Mouse (Mus musculus) liver, embryonic 12.5 days (tissue): ENCODE measurements around the gene Rbm47. TPM values are rescaled to one million over a fixed set of nuclear protein-coding genes. Genes with fewer than 3 reads are reported as not detected.

Experiments
- ATAC-seq: fragments of 200-750 bp; cut with Nextera tagmentation; 2 replicates; pipeline ENCODE4 v1.8.0; 2017; ENCODE audit warnings: moderate number of reproducible peaks, mild to moderate bottlenecking, moderate library complexity
- H3K27ac ChIP-seq: fragments of 300-500 bp; sonication (generic); 2 replicates; pipeline ENCODE4 v1.5.1; 2016; ENCODE audit warnings: mild to moderate bottlenecking
- H3K27me3 ChIP-seq: fragments of 300-500 bp; sonication (generic); replicated peaks from 2 replicates; pipeline ENCODE4 v1.6.1; 2016; ENCODE audit warnings: mild to moderate bottlenecking, moderate library complexity
- H3K36me3 ChIP-seq: fragments of 300-500 bp; sonication (generic); 2 replicates; pipeline ENCODE4 v1.6.1; 2016; ENCODE audit warnings: mild to moderate bottlenecking, moderate library complexity
- H3K4me1 ChIP-seq: fragments of 300-500 bp; sonication (generic); 2 replicates; pipeline ENCODE4 v1.6.1; 2016
- H3K4me2 ChIP-seq: fragments of 300-500 bp; sonication (generic); 2 replicates; pipeline ENCODE4 v1.6.1; 2016; ENCODE audit warnings: mild to moderate bottlenecking, moderate library complexity
- H3K4me3 ChIP-seq: fragments of 300-500 bp; sonication (generic); 2 replicates; pipeline ENCODE4 v1.5.1; 2016; ENCODE audit warnings: mild to moderate bottlenecking, moderate library complexity
- H3K9ac ChIP-seq: fragments of 300-500 bp; sonication (generic); 2 replicates; pipeline ENCODE4 v1.6.1; 2016; ENCODE audit warnings: mild to moderate bottlenecking, moderate library complexity
- H3K9me3 ChIP-seq: fragments of 300-500 bp; sonication (generic); replicated peaks from 2 replicates; pipeline ENCODE4 v1.6.1; 2016; ENCODE audit warnings: mild to moderate bottlenecking, moderate library complexity
- WGBS: fragments of 180-500 bp; shearing (Covaris S2); methylation state at CpG from one replicate; pipeline ENCODE4 v1.1.7; 2016; ENCODE audit not compliant: insufficient replicate concordance; 5-methylcytosine and 5-hydroxymethylcytosine counted together
- polyA plus RNA-seq: library from polyadenylated mRNA; unstranded; fragments of >200 nt; fragmentation: Nextera tagmentation; extraction: Ambion mirVana; gene quantifications from 2 replicates; pipeline ENCODE4 v1.2.1, GENCODE M21; 2016

The Rbm47 gene
- polyA plus RNA-seq, 1 experiment from 2014 or later, result 9.4 TPM

- peak overlapping the region; percentile 26; the same call in 1 of the 2 replicates for H3K4me3 ChIP-seq
- ATAC-seq, result no peak
- H3K9me3 ChIP-seq, result no peaks in the 10 kb centered on the region
- 64% methylated on average over 9 of the region's 9 CpGs for WGBS
- H3K36me3 ChIP-seq, result no peaks in the 10 kb centered on the region
- H3K27ac ChIP-seq, result no peak overlapping the region
- H3K27me3 ChIP-seq, result no peaks in the 10 kb centered on the region
- H3K4me2 ChIP-seq, result 0 out of 2 replicates have a peak overlapping the region, but pooled peaks have one; percentile 22
- H3K9ac ChIP-seq, result no peak overlapping the region
- no peaks in the 10 kb centered on the region for H3K4me1 ChIP-seq
These were observed 118.5 kb downstream of the Rbm47 start for GRCm38 (mm10) chr5:66054394-66054793.

GRCm38 (mm10) chr5:66052777-66053548 is 120.0 kb downstream of the Rbm47 start:
- no peaks in the 10 kb centered on the region for H3K9me3 ChIP-seq
- 71% methylated on average over 20 of the region's 20 CpGs for WGBS
- H3K4me2 ChIP-seq, result peak overlapping the region; percentile 22
- H3K27ac ChIP-seq, result peak overlapping the region; percentile 60; the same call in 1 of the 2 replicates
- peak overlapping the region; percentile 26 for H3K4me3 ChIP-seq
- no peaks in the 10 kb centered on the region for H3K27me3 ChIP-seq
- H3K36me3 ChIP-seq, result no peaks in the 10 kb centered on the region
- no peaks in the 10 kb centered on the region for H3K4me1 ChIP-seq
- H3K9ac ChIP-seq, result no peak overlapping the region
- ATAC-seq, result peak; percentile 58

- H3K27ac ChIP-seq, result no peak overlapping the region
These were observed 122.1 kb downstream of the Rbm47 start for GRCm38 (mm10) chr5:66050841-66051240.

GRCm38 (mm10) chr5:66046356-66046755 is 126.6 kb downstream of the Rbm47 start:
- 71% methylated on average over 3 of the region's 3 CpGs for WGBS
- no peak for ATAC-seq
- H3K27me3 ChIP-seq, result no peaks in the 10 kb centered on the region

More at GRCm38 (mm10) chr5:66050841-66051240, 122.1 kb downstream of the Rbm47 start:
- no peak for ATAC-seq
- Histone ChIP-seq H3K9me3 (no peaks in the 10 kb centered on the region), H3K9ac (no peak overlapping the region), H3K27me3 (no peaks in the 10 kb centered on the region), H3K4me3 (no peak overlapping the region), H3K36me3 (no peaks in the 10 kb centered on the region), H3K4me1 (no peaks in the 10 kb centered on the region), H3K4me2 (no peak overlapping the region)
- 77% methylated on average over 5 of the region's 5 CpGs for WGBS

GRCm38 (mm10) chr5:66043897-66044296 is 129.0 kb downstream of the Rbm47 start:
- 0 out of 2 replicates have a peak overlapping the region, but pooled peaks have one; percentile 8 for H3K27ac ChIP-seq
- no peak overlapping the region for H3K4me3 ChIP-seq
- ATAC-seq, result peak; percentile 55
- no peaks in the 10 kb centered on the region for H3K9me3 ChIP-seq
- H3K4me2 ChIP-seq, result no peak overlapping the region
- H3K36me3 ChIP-seq, result no peaks in the 10 kb centered on the region
- WGBS, result 50% methylated on average over 3 of the region's 3 CpGs
- H3K9ac ChIP-seq, result no peak overlapping the region
- H3K4me1 ChIP-seq, result 0 out of 2 replicates have a peak, but pooled peaks cover 3% of the 10 kb centered on the region
- no peaks in the 10 kb centered on the region for H3K27me3 ChIP-seq

More at GRCm38 (mm10) chr5:66046356-66046755, 126.6 kb downstream of the Rbm47 start:
- Histone ChIP-seq H3K9ac (no peak overlapping the region), H3K27ac (no peak overlapping the region), H3K4me3 (no peak overlapping the region), H3K36me3 (no peaks in the 10 kb centered on the region), H3K4me1 (0 out of 2 replicates have a peak, but pooled peaks cover 3% of the 10 kb centered on the region), H3K4me2 (no peak overlapping the region), H3K9me3 (no peaks in the 10 kb centered on the region)

GRCm38 (mm10) chr5:66042651-66043340 is 130.1 kb downstream of the Rbm47 start:
- WGBS, result 41% methylated on average over 10 of the region's 10 CpGs
- H3K9me3 ChIP-seq, result no peaks in the 10 kb centered on the region
- no peak overlapping the region for H3K27ac ChIP-seq
- H3K27me3 ChIP-seq, result no peaks in the 10 kb centered on the region
- 0 out of 2 replicates have a peak, but pooled peaks cover 3% of the 10 kb centered on the region for H3K4me1 ChIP-seq
- ATAC-seq, result no peak
- H3K4me2 ChIP-seq, result peak overlapping the region; percentile 39
- no peaks in the 10 kb centered on the region for H3K36me3 ChIP-seq
- H3K4me3 ChIP-seq, result no peak overlapping the region
- no peak overlapping the region for H3K9ac ChIP-seq

- H3K4me3 ChIP-seq, result no peak overlapping the region
- no peak overlapping the region for H3K4me2 ChIP-seq
- no peaks in the 10 kb centered on the region for H3K27me3 ChIP-seq
- H3K9ac ChIP-seq, result no peak overlapping the region
- no peaks in the 10 kb centered on the region for H3K36me3 ChIP-seq
- WGBS, result 69% methylated on average over 7 of the region's 7 CpGs
- no peak overlapping the region for H3K27ac ChIP-seq
- H3K4me1 ChIP-seq, result 0 out of 2 replicates have a peak, but pooled peaks cover 3% of the 10 kb centered on the region
- H3K9me3 ChIP-seq, result no peaks in the 10 kb centered on the region
- no peak for ATAC-seq
These were observed 132.1 kb downstream of the Rbm47 start for GRCm38 (mm10) chr5:66040744-66041279.

GRCm38 (mm10) chr5:66039813-66040212 is 133.1 kb downstream of the Rbm47 start:
- H3K4me1 ChIP-seq, result 0 out of 2 replicates have a peak, but pooled peaks cover 3% of the 10 kb centered on the region
- H3K27ac ChIP-seq, result no peak overlapping the region
- 72% methylated on average over 2 of the region's 2 CpGs for WGBS
- H3K4me2 ChIP-seq, result no peak overlapping the region
- ATAC-seq, result no peak
- H3K9ac ChIP-seq, result no peak overlapping the region
- H3K36me3 ChIP-seq, result no peaks in the 10 kb centered on the region
- 0 out of 2 replicates have a peak, but pooled peaks cover under 1% of the 10 kb centered on the region for H3K27me3 ChIP-seq
- no peaks in the 10 kb centered on the region for H3K9me3 ChIP-seq
- no peak overlapping the region for H3K4me3 ChIP-seq

GRCm38 (mm10) chr5:66037066-66037465 is 135.9 kb downstream of the Rbm47 start:
- Histone ChIP-seq H3K27me3 (0 out of 2 replicates have a peak, but pooled peaks cover 6% of the 10 kb centered on the region), H3K9ac (no peak overlapping the region), H3K4me3 (no peak overlapping the region), H3K4me1 (peaks cover 4% of the 10 kb centered on the region), H3K9me3 (no peaks in the 10 kb centered on the region), H3K36me3 (no peaks in the 10 kb centered on the region), H3K27ac (no peak overlapping the region), H3K4me2 (no peak overlapping the region)
- no peak for ATAC-seq
- 65% methylated on average over 6 of the region's 6 CpGs for WGBS

GRCm38 (mm10) chr5:66036440-66037054 is 136.4 kb downstream of the Rbm47 start:
- no peak overlapping the region for H3K27ac ChIP-seq
- H3K4me2 ChIP-seq, result no peak overlapping the region
- H3K9me3 ChIP-seq, result no peaks in the 10 kb centered on the region
- no peaks in the 10 kb centered on the region for H3K36me3 ChIP-seq
- no peak overlapping the region for H3K4me3 ChIP-seq
- H3K4me1 ChIP-seq, result peaks cover 8% of the 10 kb centered on the region
- 54% methylated on average over 7 of the region's 7 CpGs for WGBS
- H3K27me3 ChIP-seq, result 0 out of 2 replicates have a peak, but pooled peaks cover 6% of the 10 kb centered on the region
- no peak for ATAC-seq
- H3K9ac ChIP-seq, result no peak overlapping the region

GRCm38 (mm10) chr5:66034375-66035195 is 138.3 kb downstream of the Rbm47 start:
- H3K4me2 ChIP-seq, result no peak overlapping the region
- H3K27ac ChIP-seq, result no peak overlapping the region
- no peaks in the 10 kb centered on the region for H3K9me3 ChIP-seq
- peaks cover 22% of the 10 kb centered on the region for H3K4me1 ChIP-seq
- 65% methylated on average over 14 of the region's 14 CpGs for WGBS
- no peak for ATAC-seq
- H3K4me3 ChIP-seq, result no peak overlapping the region
- no peaks in the 10 kb centered on the region for H3K36me3 ChIP-seq
- H3K9ac ChIP-seq, result no peak overlapping the region
- 0 out of 2 replicates have a peak, but pooled peaks cover 6% of the 10 kb centered on the region for H3K27me3 ChIP-seq
